In genomic region chr13:99185573-99185972, GRCm38 (mm10) we compare ENCODE assay signal across 12 mouse cellular contexts. TPM values are rescaled to one million over a fixed set of nuclear protein-coding genes. Genes with fewer than 3 reads are reported as not detected.
DNase-seq lines count a peak whose midpoint lies in the region; ATAC-seq and TF ChIP-seq lines count a peak whose summit lies in the region.
"Had no signal": no experiment of that assay in that cellular context is flagged by ENCODE, and none has a peak within 500 bp of the region (broad histone marks: within the 10 kb centered on the region; RNA-seq: fewer than 3 reads in every experiment).

No protein-coding gene starts in this region.

- no peaks in the 10 kb centered on the region for H3K9me3 ChIP-seq in embryonic facial prominence, embryonic 10.5 days
- no peaks in the 10 kb centered on the region for H3K9me3 ChIP-seq in intestine, postnatal 0 days (ENCODE audit: control insufficient read depth)
- H3K9me3 ChIP-seq: G1E had no signal

- peak overlapping the region; percentile 30; the same call in 1 of the 2 replicates for H3K4me2 ChIP-seq in intestine, postnatal 0 days (replicated peaks; ENCODE audit: low read depth)

- ATAC-seq in intestine, postnatal 0 days = no peak
- ATAC-seq: activated CD4-positive, CD25-positive, alpha-beta regulatory T cell, adult 4 months had no signal

- peak overlapping the region; percentile 29 for H3K4me3 ChIP-seq in liver, adult 2 months (ENCODE audit: insufficient read depth, low read depth, low read length)
- peak overlapping the region; percentile 20; the same call in 1 of the 2 replicates for H3K4me3 ChIP-seq in embryonic facial prominence, embryonic 10.5 days
- no peak overlapping the region for H3K4me3 ChIP-seq in intestine, postnatal 0 days (ENCODE audit: low read depth, low read length)

- peaks cover 1% of the 10 kb centered on the region; the same call in 1 of the 2 replicates for H3K4me1 ChIP-seq in liver, adult 2 months (ENCODE audit: control insufficient read depth, insufficient read depth, low read length)
- H3K4me1 ChIP-seq in embryonic facial prominence, embryonic 10.5 days = peaks cover 18% of the 10 kb centered on the region
- H3K4me1 ChIP-seq in intestine, postnatal 0 days (replicated peaks; ENCODE audit: control insufficient read depth, insufficient read depth, low read length) = no peaks in the 10 kb centered on the region

- peak overlapping the region; percentile 29; the same call in 1 of the 2 replicates for H3K9ac ChIP-seq in liver, adult 2 months (ENCODE audit: low read depth, low read length)
- H3K9ac ChIP-seq in intestine, postnatal 0 days (ENCODE audit: low read depth, low read length) = no peak overlapping the region

- H3K36me3 ChIP-seq in liver, adult 2 months (ENCODE audit: control insufficient read depth, insufficient read depth, low read length) = no peaks in the 10 kb centered on the region
- H3K36me3 ChIP-seq in embryonic facial prominence, embryonic 10.5 days (replicated peaks) = no peaks in the 10 kb centered on the region
- H3K36me3 ChIP-seq in intestine, postnatal 0 days (ENCODE audit: control insufficient read depth, insufficient read depth) = no peaks in the 10 kb centered on the region
- H3K36me3 ChIP-seq: G1E had no signal

- H3K79me2 ChIP-seq in liver, adult 2 months (ENCODE audit: control insufficient read depth, insufficient read depth, low read length) = no peaks in the 10 kb centered on the region

- DNase-seq in heart, adult 11 months = peak; percentile 95
- DNase-seq in heart, postnatal 25 days (ENCODE audit: low spot score) = no peak
- no peak for DNase-seq in liver, adult 2 months (ENCODE audit: extremely low read depth, low read depth, low spot score)
- DNase-seq in liver = no peak
- DNase-seq in embryonic facial prominence, embryonic 10.5 days (ENCODE audit: low spot score) = no peak
- no peak for DNase-seq in embryo, embryonic 10 days (ENCODE audit: low spot score)
- DNase-seq in left cerebral cortex, postnatal 14 days (ENCODE audit: low spot score in 2 of 2) = no peak
- DNase-seq: kidney, postnatal 4 days; retina, postnatal 1 day had no signal

- peak overlapping the region; percentile 25 for H3K27ac ChIP-seq in liver, adult 2 months (replicated peaks; ENCODE audit: insufficient read depth, low read depth, low read length)
- H3K27ac ChIP-seq in embryonic facial prominence, embryonic 10.5 days (replicated peaks) = no peak overlapping the region
- no peak overlapping the region for H3K27ac ChIP-seq in intestine, postnatal 0 days (ENCODE audit: low read depth, low read length)

- TF ChIP-seq CTCF in liver, adult 2 months (IDR thresholded peaks at IDR 0.05; ENCODE audit: low read depth, low read length) = no peak
- no peak for TF ChIP-seq CTCF in intestine, postnatal 0 days (IDR thresholded peaks at IDR 0.05; ENCODE audit: low read depth)

- no peaks in the 10 kb centered on the region for H3K27me3 ChIP-seq in liver, adult 2 months (ENCODE audit: control insufficient read depth, insufficient read depth, low read length)
- H3K27me3 ChIP-seq in embryonic facial prominence, embryonic 10.5 days (replicated peaks; ENCODE audit: low read depth, poor library complexity, severe bottlenecking) = no peaks in the 10 kb centered on the region
- H3K27me3 ChIP-seq in intestine, postnatal 0 days (replicated peaks; ENCODE audit: control insufficient read depth, insufficient read depth, low read length) = no peaks in the 10 kb centered on the region

- WGBS in liver, adult 2 months = 74% methylated on average over 10 of the region's 10 CpGs
- 74% methylated on average over 10 of the region's 10 CpGs for WGBS in embryonic facial prominence, embryonic 10.5 days
- 81% methylated on average over 10 of the region's 10 CpGs for WGBS in intestine, postnatal 0 days

- TF ChIP-seq POLR2A in liver, adult 2 months (IDR thresholded peaks at IDR 0.05; ENCODE audit: extremely low read depth, insufficient read depth, low read length) = no peak

- intact Hi-C loops in heart, postnatal 25 days (cut with DNase I) = loop anchor here (2.0 kb wide), 1 partner anchor 51 kb away; no protein-coding TSS in a partner anchor
- intact Hi-C loops in left cerebral cortex, postnatal 14 days (cut with DNase I) = no loop called here

RNA-seq across cellular contexts. Expression of gene Zfp366, which starts 0.9 kb away (rescaled TPM):
- 10 to 100 TPM in 1 of 2 experiments, 1 to 10 TPM in 1; 8.9 to 11.6 TPM for total RNA-seq in heart, postnatal 25 days (2021)
- 0.74 and 1.1 TPM in 2 replicates for total RNA-seq in liver, adult 2 months (2014; rRNA removed)
- 0.47 and 0.56 TPM in 2 replicates for polyA plus RNA-seq in liver, adult 2 months (2012; rRNA removed)
- polyA plus RNA-seq in embryonic facial prominence, embryonic 10.5 days (2016; fragmentation: Nextera tagmentation; extraction: Ambion mirVana) = 0.35 and 0.56 TPM in 2 replicates
- polyA plus RNA-seq in intestine, postnatal 0 days (2015; fragmentation: Nextera tagmentation; extraction: Ambion mirVana) = 0.38 and 0.39 TPM in 2 replicates
- total RNA-seq in left cerebral cortex, postnatal 14 days (2021) = 1 to 10 TPM; 5.1 to 8.1 TPM
- polyA plus RNA-seq: activated CD4-positive, CD25-positive, alpha-beta regulatory T cell, adult 4 months; G1E had no signal
